Mouse (Mus musculus) E14TG2a.4 (cell line): ENCODE results near the gene Epn2.

Source experiments
- CTCF ChIP-seq: conservative IDR thresholded peaks from 2 replicates; pipeline ENCODE4 v1.5.1; 2014; ENCODE audit warnings: low read length
- NANOG ChIP-seq: IDR thresholded peaks from 2 replicates; pipeline ENCODE4 v1.6.1; 2014; ENCODE audit warnings: borderline replicate concordance, low read length, mixed read lengths
- POU5F1 ChIP-seq: IDR thresholded peaks from 2 replicates; pipeline ENCODE4 v1.6.1; 2014; ENCODE audit warnings: low read length, borderline replicate concordance

DNA sequence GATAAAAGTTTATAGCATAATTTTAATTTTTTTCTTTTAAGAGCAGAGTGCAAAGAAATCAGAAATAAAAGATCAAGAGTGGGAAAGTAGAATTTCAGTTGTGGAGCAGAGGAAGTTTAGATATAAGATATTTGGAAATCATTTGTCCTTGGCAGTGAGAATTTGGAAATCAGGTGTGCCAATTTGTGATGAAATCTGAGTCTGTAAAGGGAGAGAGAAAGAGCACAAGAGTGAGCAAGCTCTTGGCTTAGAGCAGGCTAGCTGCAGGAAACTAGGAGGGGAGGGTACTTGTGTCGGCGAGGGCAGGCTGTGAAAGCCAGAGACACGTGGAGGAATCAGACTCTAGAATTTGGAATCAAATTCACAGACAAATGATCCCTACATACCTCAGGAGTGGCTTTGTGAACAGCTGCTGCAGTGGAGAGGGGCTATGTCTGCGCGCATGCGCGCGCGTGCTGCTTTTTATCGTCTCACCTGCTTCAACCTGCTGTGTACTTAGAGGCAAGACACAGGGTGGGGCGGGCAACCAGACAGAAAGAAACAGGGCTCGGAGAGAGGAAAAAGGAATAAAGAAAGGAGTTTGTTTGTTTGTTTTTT, 102.6 kb downstream of the Epn2 start:
- TF ChIP-seq CTCF (no peak), POU5F1 (no peak), NANOG (no peak)
